Mouse (Mus musculus): ENCODE measurements at regions not wholly inside any gene's neighbourhood (a gene's known extent, or its start where the extent isn't known, plus 50 kb on each side); places are given as distances from the start of the nearest gene placed in this dataset.

- no peak for DNase-seq (ENCODE audit: low read depth, low spot score)
Measured at GRCm38 (mm10) chr7:39789880-39790279, 272.3 kb downstream of the Zfp619 start.

GRCm38 (mm10) chr7:39794751-39795150 is 277.2 kb downstream of the Zfp619 start:
- Histone ChIP-seq H3K27me3 (ENCODE audit: control insufficient read depth, insufficient read depth, low read length, poor library complexity, severe bottlenecking) (no peaks in the 10 kb centered on the region), H3K36me3 (ENCODE audit: control insufficient read depth, insufficient read depth, low read length, poor library complexity, severe bottlenecking) (no peaks in the 10 kb centered on the region)
- DNase-seq (ENCODE audit: low read depth, low spot score) = no peak

More at GRCm38 (mm10) chr7:39789880-39790279, 272.3 kb downstream of the Zfp619 start:
- Histone ChIP-seq H3K27me3 (ENCODE audit: control insufficient read depth, insufficient read depth, low read length, poor library complexity, severe bottlenecking) (no peaks in the 10 kb centered on the region), H3K36me3 (ENCODE audit: control insufficient read depth, insufficient read depth, low read length, poor library complexity, severe bottlenecking) (no peaks in the 10 kb centered on the region)

- Histone ChIP-seq H3K27me3 (ENCODE audit: control insufficient read depth, insufficient read depth, low read length, poor library complexity, severe bottlenecking) (no peaks in the 10 kb centered on the region), H3K36me3 (ENCODE audit: control insufficient read depth, insufficient read depth, low read length, poor library complexity, severe bottlenecking) (no peaks in the 10 kb centered on the region)
- DNase-seq (ENCODE audit: low read depth, low spot score) = no peak
Measured at GRCm38 (mm10) chr7:39804276-39804675, 286.7 kb downstream of the Zfp619 start.

GRCm38 (mm10) chr7:39818036-39818435 is 300.5 kb downstream of the Zfp619 start:
- Histone ChIP-seq H3K36me3 (ENCODE audit: control insufficient read depth, insufficient read depth, low read length, poor library complexity, severe bottlenecking) (no peaks in the 10 kb centered on the region), H3K27me3 (ENCODE audit: control insufficient read depth, insufficient read depth, low read length, poor library complexity, severe bottlenecking) (no peaks in the 10 kb centered on the region)
- no peak for DNase-seq (ENCODE audit: low read depth, low spot score)

GRCm38 (mm10) chr7:39822550-39823178 is 305.1 kb downstream of the Zfp619 start:
- H3K27me3 ChIP-seq (ENCODE audit: control insufficient read depth, insufficient read depth, low read length, poor library complexity, severe bottlenecking) = no peaks in the 10 kb centered on the region
- no peaks in the 10 kb centered on the region for H3K36me3 ChIP-seq (ENCODE audit: control insufficient read depth, insufficient read depth, low read length, poor library complexity, severe bottlenecking)

GRCm38 (mm10) chr7:39828378-39828777 is 310.8 kb downstream of the Zfp619 start:
- Histone ChIP-seq H3K27me3 (ENCODE audit: control insufficient read depth, insufficient read depth, low read length, poor library complexity, severe bottlenecking) (no peaks in the 10 kb centered on the region), H3K36me3 (ENCODE audit: control insufficient read depth, insufficient read depth, low read length, poor library complexity, severe bottlenecking) (no peaks in the 10 kb centered on the region)
- DNase-seq (ENCODE audit: low read depth, low spot score) = no peak

More at GRCm38 (mm10) chr7:39822550-39823178, 305.1 kb downstream of the Zfp619 start:
- no peak for DNase-seq (ENCODE audit: low read depth, low spot score)

- no peak for DNase-seq (ENCODE audit: low read depth, low spot score)
- no peaks in the 10 kb centered on the region for H3K36me3 ChIP-seq (ENCODE audit: control insufficient read depth, insufficient read depth, low read length, poor library complexity, severe bottlenecking)
Measured at GRCm38 (mm10) chr7:39830831-39831230, 313.3 kb downstream of the Zfp619 start.

GRCm38 (mm10) chr7:39841988-39842387 is 324.4 kb downstream of the Zfp619 start:
- H3K36me3 ChIP-seq (ENCODE audit: control insufficient read depth, insufficient read depth, low read length, poor library complexity, severe bottlenecking) = no peaks in the 10 kb centered on the region
- H3K27me3 ChIP-seq (ENCODE audit: control insufficient read depth, insufficient read depth, low read length, poor library complexity, severe bottlenecking) = no peaks in the 10 kb centered on the region
- DNase-seq (ENCODE audit: low read depth, low spot score) = no peak

More at GRCm38 (mm10) chr7:39830831-39831230, 313.3 kb downstream of the Zfp619 start:
- H3K27me3 ChIP-seq (ENCODE audit: control insufficient read depth, insufficient read depth, low read length, poor library complexity, severe bottlenecking) = no peaks in the 10 kb centered on the region

GRCm38 (mm10) chr7:39847914-39848782 is 330.6 kb downstream of the Zfp619 start:
- Histone ChIP-seq H3K36me3 (ENCODE audit: control insufficient read depth, insufficient read depth, low read length, poor library complexity, severe bottlenecking) (no peaks in the 10 kb centered on the region), H3K27me3 (ENCODE audit: control insufficient read depth, insufficient read depth, low read length, poor library complexity, severe bottlenecking) (no peaks in the 10 kb centered on the region)
- DNase-seq (ENCODE audit: low read depth, low spot score) = peak; percentile 10

GRCm38 (mm10) chr7:39857301-39857700 is 339.7 kb downstream of the Zfp619 start:
- DNase-seq (ENCODE audit: low read depth, low spot score) = no peak
- Histone ChIP-seq H3K27me3 (ENCODE audit: control insufficient read depth, insufficient read depth, low read length, poor library complexity, severe bottlenecking) (no peaks in the 10 kb centered on the region), H3K36me3 (ENCODE audit: control insufficient read depth, insufficient read depth, low read length, poor library complexity, severe bottlenecking) (no peaks in the 10 kb centered on the region)

GRCm38 (mm10) chr7:39862835-39863234 is 345.3 kb downstream of the Zfp619 start:
- Histone ChIP-seq H3K27me3 (ENCODE audit: control insufficient read depth, insufficient read depth, low read length, poor library complexity, severe bottlenecking) (no peaks in the 10 kb centered on the region), H3K36me3 (ENCODE audit: control insufficient read depth, insufficient read depth, low read length, poor library complexity, severe bottlenecking) (no peaks in the 10 kb centered on the region)
- DNase-seq (ENCODE audit: low read depth, low spot score) = no peak

GRCm38 (mm10) chr7:39864130-39864529 is 346.6 kb downstream of the Zfp619 start:
- DNase-seq (ENCODE audit: low read depth, low spot score) = no peak
- Histone ChIP-seq H3K36me3 (ENCODE audit: control insufficient read depth, insufficient read depth, low read length, poor library complexity, severe bottlenecking) (no peaks in the 10 kb centered on the region), H3K27me3 (ENCODE audit: control insufficient read depth, insufficient read depth, low read length, poor library complexity, severe bottlenecking) (no peaks in the 10 kb centered on the region)

- Histone ChIP-seq H3K27me3 (ENCODE audit: control insufficient read depth, insufficient read depth, low read length, poor library complexity, severe bottlenecking) (no peaks in the 10 kb centered on the region), H3K36me3 (ENCODE audit: control insufficient read depth, insufficient read depth, low read length, poor library complexity, severe bottlenecking) (no peaks in the 10 kb centered on the region)
- DNase-seq (ENCODE audit: low read depth, low spot score) = no peak
Measured at GRCm38 (mm10) chr7:39864781-39865180, 347.2 kb downstream of the Zfp619 start.

- Histone ChIP-seq H3K36me3 (ENCODE audit: control insufficient read depth, insufficient read depth, low read length, poor library complexity, severe bottlenecking) (no peaks in the 10 kb centered on the region), H3K27me3 (ENCODE audit: control insufficient read depth, insufficient read depth, low read length, poor library complexity, severe bottlenecking) (no peaks in the 10 kb centered on the region)
- DNase-seq (ENCODE audit: low read depth, low spot score) = no peak
Measured at GRCm38 (mm10) chr7:39866674-39867428, 349.3 kb downstream of the Zfp619 start.

GRCm38 (mm10) chr7:39867451-39867850 is 349.9 kb downstream of the Zfp619 start:
- Histone ChIP-seq H3K27me3 (ENCODE audit: control insufficient read depth, insufficient read depth, low read length, poor library complexity, severe bottlenecking) (no peaks in the 10 kb centered on the region), H3K36me3 (ENCODE audit: control insufficient read depth, insufficient read depth, low read length, poor library complexity, severe bottlenecking) (no peaks in the 10 kb centered on the region)
- DNase-seq (ENCODE audit: low read depth, low spot score) = no peak

Measured in splenic B cell, adult 2 months (primary cell).